Mouse (Mus musculus) thymus, postnatal 4 days (tissue): Measurements from ENCODE around the gene Necap1.

Source experiments
- DNase-seq: peaks from one replicate; pipeline ENCODE4 v3.0.0; 2021

Gene Necap1

DNA sequence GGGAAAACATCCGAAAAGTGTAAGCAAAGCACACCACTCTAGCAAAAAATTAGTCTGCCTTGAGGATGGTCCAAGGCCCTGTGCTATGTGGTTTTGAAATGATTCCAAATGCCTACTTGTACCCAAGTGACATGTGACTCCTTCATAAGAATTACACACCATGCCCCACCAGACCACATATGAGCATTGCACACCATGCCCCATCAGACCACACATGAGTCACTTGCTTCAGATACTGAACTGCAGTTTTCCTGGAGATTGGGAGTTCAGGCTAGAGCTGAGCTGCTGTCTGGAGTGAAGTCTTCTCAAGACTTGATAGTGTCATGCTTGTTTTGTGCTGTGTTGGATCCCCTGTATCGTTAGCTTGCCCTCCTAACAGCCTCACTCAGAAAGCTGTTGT, 15.3 kb downstream of the Necap1 start:
- DNase-seq, result no peak

DNA sequence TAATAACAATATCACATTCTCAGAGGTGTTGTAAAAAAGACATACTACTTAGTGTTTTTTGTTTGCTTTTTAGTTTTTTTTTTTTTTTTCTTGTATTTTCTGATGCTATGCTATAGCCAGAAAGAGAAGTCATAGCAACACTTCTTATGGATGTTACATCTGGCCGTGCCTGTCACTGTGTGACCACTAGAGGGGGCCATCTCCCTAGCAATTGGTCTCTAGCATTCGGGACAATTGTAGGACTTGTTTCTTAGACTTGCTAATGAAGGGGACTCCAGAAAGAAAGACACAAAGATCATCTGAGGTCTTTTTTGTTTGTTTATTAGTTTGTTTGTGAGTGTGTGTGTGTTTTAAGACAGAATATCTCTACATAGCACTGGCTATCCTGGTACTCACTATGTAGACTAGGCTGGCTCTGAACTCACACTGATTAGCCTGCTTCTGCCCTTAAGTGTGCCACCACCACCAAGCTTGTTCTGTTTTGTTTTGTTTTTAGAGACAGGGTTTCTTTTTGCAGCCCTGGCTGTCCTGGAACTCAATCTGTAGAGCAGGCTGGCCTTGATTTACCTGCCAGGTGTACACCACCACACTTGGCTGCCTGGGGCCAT, 18.3 kb downstream of the Necap1 start:
- DNase-seq, result peak; percentile 76

DNA sequence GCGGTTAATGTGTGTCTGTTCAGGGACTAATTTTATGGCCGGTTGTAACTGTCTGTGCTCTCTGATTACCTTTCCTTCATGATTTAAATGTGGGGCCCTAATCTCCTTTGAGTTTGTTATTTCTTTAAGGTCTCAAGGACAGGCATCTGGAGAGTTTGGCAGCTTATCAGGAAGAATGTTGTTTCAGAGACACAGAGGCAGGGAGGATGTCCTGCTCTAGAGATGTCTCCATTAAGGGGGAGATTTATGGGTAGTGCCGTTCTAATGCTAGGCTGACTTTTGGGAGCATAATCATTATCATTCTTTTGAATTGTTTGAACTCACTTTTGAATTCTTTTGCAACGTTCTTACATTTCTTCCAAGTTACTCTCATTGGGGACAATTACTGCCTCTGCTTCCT, 45.6 kb downstream of the Necap1 start:
- DNase-seq, result no peak

DNA sequence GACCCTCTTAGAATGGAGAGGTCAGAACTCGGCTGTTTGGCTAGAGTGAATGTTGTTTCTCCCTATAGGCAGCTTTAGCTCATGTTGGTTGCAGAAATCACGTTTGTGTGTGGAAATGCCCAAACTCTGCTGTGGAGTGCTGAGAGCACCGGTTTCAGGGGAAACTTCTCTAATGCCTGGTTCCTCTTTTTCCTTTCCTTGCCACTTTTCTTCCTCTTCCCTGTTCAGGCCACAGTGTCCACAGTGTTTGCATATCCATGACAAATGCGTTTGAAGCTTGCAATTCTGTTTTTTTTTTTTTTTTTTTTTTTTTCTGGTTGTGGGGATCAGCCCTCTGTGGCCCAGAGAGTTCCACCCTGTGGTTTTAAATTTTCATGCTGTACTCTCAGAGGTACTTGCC, 47.2 kb downstream of the Necap1 start, which contains the start of gene Clec4a1:
Clec4a1 (plus strand) TSS at position 398 of the 400 bp plus-strand sequence.
- DNase-seq, result no peak

DNA sequence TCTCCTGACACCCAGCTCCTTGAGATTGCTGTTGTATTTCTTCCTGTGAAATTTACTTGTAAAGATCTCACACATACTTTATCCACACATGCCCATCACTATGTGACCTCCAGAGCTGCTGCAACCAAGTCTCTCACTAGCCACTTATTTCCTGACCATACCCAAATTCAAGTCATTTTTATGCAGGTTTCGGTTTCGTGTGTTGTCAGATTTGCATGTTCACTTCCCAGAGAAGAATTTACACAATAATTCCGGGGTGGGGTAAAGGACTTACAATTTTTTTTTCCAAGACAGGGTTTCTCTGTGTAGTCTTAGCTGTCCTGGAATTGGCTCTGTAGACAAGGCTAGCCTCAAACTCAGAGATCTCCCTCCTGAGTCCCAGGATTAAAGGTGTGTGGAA, 60.6 kb downstream of the Necap1 start:
- DNase-seq, result no peak
